Mouse (Mus musculus): ENCODE results near the gene Zmiz1. TPM values are rescaled to one million over a fixed set of nuclear protein-coding genes. Genes with fewer than 3 reads are reported as not detected.
A peak's percentile ranks its signal among the peaks of the same experiment; 100 is the strongest.

Zmiz1 gene
- polyA plus RNA-seq, 1 experiment, result 22.5 TPM

DNA sequence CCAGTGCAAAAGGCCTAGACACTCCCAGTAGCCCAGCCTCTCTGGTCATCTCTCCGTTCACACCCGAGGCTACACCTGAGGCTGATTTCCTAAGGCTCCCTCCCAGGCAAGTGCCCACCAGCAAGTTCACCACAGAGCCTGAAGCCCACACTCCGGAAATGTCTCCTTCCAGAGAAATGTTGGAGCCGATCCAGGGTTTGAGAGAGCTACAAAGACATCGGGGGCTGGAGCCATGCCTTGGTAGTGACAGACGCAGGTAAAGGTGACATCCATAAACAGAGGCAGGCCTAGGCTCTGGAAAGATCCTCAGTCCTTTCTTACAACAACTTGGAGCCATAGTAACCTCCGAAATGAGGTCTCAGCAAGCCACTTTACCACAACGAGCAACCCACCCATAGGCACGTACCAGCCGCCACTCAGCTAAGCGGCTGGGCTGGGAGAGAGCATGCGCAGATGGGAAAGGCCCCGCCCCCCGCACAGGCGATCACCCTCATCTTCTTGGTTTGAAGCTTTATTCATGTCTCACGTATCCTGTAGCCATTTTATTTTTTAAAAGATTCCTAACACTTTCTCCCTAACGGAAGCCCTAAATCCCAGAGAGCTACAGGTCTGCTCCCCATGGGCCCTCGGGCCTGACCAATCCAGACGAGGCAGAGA is 206.5 kb downstream of the Zmiz1 start:
- H3K4me1 ChIP-seq (ENCODE audit: control insufficient read depth, insufficient read depth, low read length), result no peaks in the 10 kb centered on the region
- TF ChIP-seq POLR2A (IDR thresholded peaks at IDR 0.05; ENCODE audit: insufficient read depth, low read length) (no peak), EP300 (IDR thresholded peaks at IDR 0.05; ENCODE audit: insufficient read depth, low read depth, low read length) (no peak), CTCF (IDR thresholded peaks at IDR 0.05; ENCODE audit: low read depth, low read length) (no peak)
- H3K9me3 ChIP-seq (replicated peaks; ENCODE audit: control insufficient read depth, insufficient read depth, low read length, poor library complexity, severe bottlenecking), result no peaks in the 10 kb centered on the region
- no peaks in the 10 kb centered on the region for H3K36me3 ChIP-seq (ENCODE audit: control insufficient read depth, insufficient read depth, low read length, poor library complexity, severe bottlenecking)
- H3K27ac ChIP-seq (ENCODE audit: insufficient read depth, low read length), result no peak overlapping the region
- peak overlapping the region; percentile 45 for H3K4me3 ChIP-seq (ENCODE audit: low read depth, low read length)
- no peaks in the 10 kb centered on the region for H3K27me3 ChIP-seq (ENCODE audit: control insufficient read depth, insufficient read depth, low read length, poor library complexity, severe bottlenecking)
- H3K9ac ChIP-seq (ENCODE audit: low read depth, poor library complexity, severe bottlenecking), result peak overlapping the region; percentile 10

- no peak overlapping the region for H3K4me3 ChIP-seq (ENCODE audit: low read depth, low read length)
- no peaks in the 10 kb centered on the region for H3K36me3 ChIP-seq (ENCODE audit: control insufficient read depth, insufficient read depth, low read length, poor library complexity, severe bottlenecking)
- no peaks in the 10 kb centered on the region for H3K9me3 ChIP-seq (replicated peaks; ENCODE audit: control insufficient read depth, insufficient read depth, low read length, poor library complexity, severe bottlenecking)
- no peak for TF ChIP-seq POLR2A (IDR thresholded peaks at IDR 0.05; ENCODE audit: insufficient read depth, low read length)
- TF ChIP-seq CTCF (IDR thresholded peaks at IDR 0.05; ENCODE audit: low read depth, low read length), result no peak
- TF ChIP-seq EP300 (IDR thresholded peaks at IDR 0.05; ENCODE audit: insufficient read depth, low read depth, low read length), result no peak
- no peak overlapping the region for H3K27ac ChIP-seq (ENCODE audit: insufficient read depth, low read length)
- H3K9ac ChIP-seq (ENCODE audit: low read depth, poor library complexity, severe bottlenecking), result no peak overlapping the region
- H3K4me1 ChIP-seq (ENCODE audit: control insufficient read depth, insufficient read depth, low read length), result no peaks in the 10 kb centered on the region
- H3K27me3 ChIP-seq (ENCODE audit: control insufficient read depth, insufficient read depth, low read length, poor library complexity, severe bottlenecking), result no peaks in the 10 kb centered on the region
Measured at GRCm38 (mm10) chr14:25666668-25667376, 207.8 kb downstream of the Zmiz1 start.

- no peak overlapping the region for H3K4me3 ChIP-seq (ENCODE audit: low read depth, low read length)
- H3K27ac ChIP-seq (ENCODE audit: insufficient read depth, low read length), result no peak overlapping the region
- H3K9me3 ChIP-seq (replicated peaks; ENCODE audit: control insufficient read depth, insufficient read depth, low read length, poor library complexity, severe bottlenecking), result no peaks in the 10 kb centered on the region
- H3K4me1 ChIP-seq (ENCODE audit: control insufficient read depth, insufficient read depth, low read length), result no peaks in the 10 kb centered on the region
- H3K9ac ChIP-seq (ENCODE audit: low read depth, poor library complexity, severe bottlenecking), result no peak overlapping the region
- H3K27me3 ChIP-seq (ENCODE audit: control insufficient read depth, insufficient read depth, low read length, poor library complexity, severe bottlenecking), result no peaks in the 10 kb centered on the region
- no peaks in the 10 kb centered on the region for H3K36me3 ChIP-seq (ENCODE audit: control insufficient read depth, insufficient read depth, low read length, poor library complexity, severe bottlenecking)
- no peak for TF ChIP-seq EP300 (IDR thresholded peaks at IDR 0.05; ENCODE audit: insufficient read depth, low read depth, low read length)
- TF ChIP-seq CTCF (IDR thresholded peaks at IDR 0.05; ENCODE audit: low read depth, low read length), result no peak
- no peak for TF ChIP-seq POLR2A (IDR thresholded peaks at IDR 0.05; ENCODE audit: insufficient read depth, low read length)
Measured at GRCm38 (mm10) chr14:25667587-25667986, 208.6 kb downstream of the Zmiz1 start.

DNA sequence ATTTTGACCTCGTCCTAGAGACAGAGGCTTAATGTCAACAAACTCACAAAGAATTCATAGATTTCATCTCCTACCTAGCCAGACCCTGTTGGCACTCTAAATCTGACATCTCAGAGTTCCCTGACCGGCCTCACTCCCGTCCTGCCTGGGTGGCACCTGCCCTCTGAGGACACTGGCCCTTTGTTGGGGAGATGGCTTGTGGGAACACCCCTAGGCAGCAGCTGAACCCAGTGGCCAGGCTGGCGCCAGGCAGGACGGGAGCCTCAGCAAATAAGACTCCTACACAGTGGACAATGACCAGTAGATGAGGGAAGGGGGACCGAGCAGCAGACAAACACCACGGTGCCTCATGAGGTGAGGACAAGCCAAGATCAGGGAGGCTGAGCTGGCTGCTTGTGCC is 220.6 kb downstream of the Zmiz1 start:
- no peak overlapping the region for H3K9ac ChIP-seq (ENCODE audit: low read depth, poor library complexity, severe bottlenecking)
- H3K27me3 ChIP-seq (ENCODE audit: control insufficient read depth, insufficient read depth, low read length, poor library complexity, severe bottlenecking), result no peaks in the 10 kb centered on the region
- H3K4me3 ChIP-seq (ENCODE audit: low read depth, low read length), result no peak overlapping the region
- no peak overlapping the region for H3K27ac ChIP-seq (ENCODE audit: insufficient read depth, low read length)
- H3K9me3 ChIP-seq (replicated peaks; ENCODE audit: control insufficient read depth, insufficient read depth, low read length, poor library complexity, severe bottlenecking), result no peaks in the 10 kb centered on the region
- H3K4me1 ChIP-seq (ENCODE audit: control insufficient read depth, insufficient read depth, low read length), result no peaks in the 10 kb centered on the region
- H3K36me3 ChIP-seq (ENCODE audit: control insufficient read depth, insufficient read depth, low read length, poor library complexity, severe bottlenecking), result no peaks in the 10 kb centered on the region
- TF ChIP-seq EP300 (IDR thresholded peaks at IDR 0.05; ENCODE audit: insufficient read depth, low read depth, low read length) (no peak), CTCF (IDR thresholded peaks at IDR 0.05; ENCODE audit: low read depth, low read length) (no peak), POLR2A (IDR thresholded peaks at IDR 0.05; ENCODE audit: insufficient read depth, low read length) (no peak)

DNA sequence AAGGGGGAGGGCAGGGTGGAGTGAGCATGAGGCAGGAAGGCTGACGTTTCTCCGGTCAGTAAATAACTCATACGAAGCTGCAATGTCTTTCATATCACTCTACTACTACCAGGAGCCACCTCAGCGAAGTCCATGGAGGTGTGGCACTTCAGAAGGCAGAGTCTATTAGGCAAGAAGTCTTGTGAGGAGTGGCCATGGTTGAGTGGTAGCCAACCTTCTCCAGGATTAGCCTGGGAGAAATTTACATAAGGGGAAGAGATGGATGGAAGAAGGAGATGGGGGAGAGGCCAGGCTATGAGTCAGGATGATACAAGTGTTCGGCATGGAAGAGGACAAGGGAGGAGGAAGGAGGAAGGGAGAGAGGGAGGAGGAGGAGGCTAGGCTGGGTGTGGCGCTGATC is 223.0 kb downstream of the Zmiz1 start:
- H3K9me3 ChIP-seq (replicated peaks; ENCODE audit: control insufficient read depth, insufficient read depth, low read length, poor library complexity, severe bottlenecking), result no peaks in the 10 kb centered on the region
- TF ChIP-seq POLR2A (IDR thresholded peaks at IDR 0.05; ENCODE audit: insufficient read depth, low read length) (no peak), EP300 (IDR thresholded peaks at IDR 0.05; ENCODE audit: insufficient read depth, low read depth, low read length) (no peak), CTCF (IDR thresholded peaks at IDR 0.05; ENCODE audit: low read depth, low read length) (no peak)
- no peaks in the 10 kb centered on the region for H3K4me1 ChIP-seq (ENCODE audit: control insufficient read depth, insufficient read depth, low read length)
- H3K27ac ChIP-seq (ENCODE audit: insufficient read depth, low read length), result no peak overlapping the region
- no peak overlapping the region for H3K4me3 ChIP-seq (ENCODE audit: low read depth, low read length)
- H3K27me3 ChIP-seq (ENCODE audit: control insufficient read depth, insufficient read depth, low read length, poor library complexity, severe bottlenecking), result no peaks in the 10 kb centered on the region
- H3K36me3 ChIP-seq (ENCODE audit: control insufficient read depth, insufficient read depth, low read length, poor library complexity, severe bottlenecking), result no peaks in the 10 kb centered on the region
- H3K9ac ChIP-seq (ENCODE audit: low read depth, poor library complexity, severe bottlenecking), result no peak overlapping the region
